Mouse (Mus musculus): ENCODE data around the gene Rab5c.

Gene Rab5c

GRCm38 (mm10) chr11:100750127-100750526 is 12.1 kb upstream of the Rab5c start:
- peak; percentile 52 for DNase-seq

- DNase-seq, result peak; percentile 47
Observed at GRCm38 (mm10) chr11:100749469-100749868, 11.5 kb upstream of the Rab5c start.

- DNase-seq, result no peak
Observed at GRCm38 (mm10) chr11:100748620-100749019, 10.6 kb upstream of the Rab5c start.

- no peak for DNase-seq
Observed at GRCm38 (mm10) chr11:100747114-100747513, 9.1 kb upstream of the Rab5c start.

GRCm38 (mm10) chr11:100746546-100746945 is 8.5 kb upstream of the Rab5c start:
- no peak for DNase-seq

GRCm38 (mm10) chr11:100745085-100745484 is 7.1 kb upstream of the Rab5c start:
- DNase-seq, result peak; percentile 36

- no peak for DNase-seq
Observed at GRCm38 (mm10) chr11:100741348-100741747, 3.3 kb upstream of the Rab5c start.

GRCm38 (mm10) chr11:100738749-100739148 is 734 bp upstream of the Rab5c start:
- no peak for DNase-seq

- DNase-seq, result no peak
Observed at GRCm38 (mm10) chr11:100737105-100737733, 796 bp downstream of the Rab5c start.

GRCm38 (mm10) chr11:100736746-100737080 is 1.3 kb downstream of the Rab5c start:
- DNase-seq, result no peak

- DNase-seq, result no peak
Observed at GRCm38 (mm10) chr11:100735954-100736745, 1.9 kb downstream of the Rab5c start.

- no peak for DNase-seq
Observed at GRCm38 (mm10) chr11:100735134-100735865, 2.7 kb downstream of the Rab5c start.

GRCm38 (mm10) chr11:100730477-100731205 is 7.4 kb downstream of the Rab5c start:
- no peak for DNase-seq

- DNase-seq, result no peak
Observed at GRCm38 (mm10) chr11:100729976-100730375, 8.0 kb downstream of the Rab5c start.

GRCm38 (mm10) chr11:100728601-100729000 is 9.4 kb downstream of the Rab5c start:
- DNase-seq, result no peak

- no peak for DNase-seq
Observed at GRCm38 (mm10) chr11:100727201-100727600, 10.8 kb downstream of the Rab5c start.

GRCm38 (mm10) chr11:100724919-100725512 is 13.0 kb downstream of the Rab5c start:
- no peak for DNase-seq

- no peak for DNase-seq
Observed at GRCm38 (mm10) chr11:100722493-100723028, 15.5 kb downstream of the Rab5c start.

GRCm38 (mm10) chr11:100721776-100722492 is 16.1 kb downstream of the Rab5c start:
- DNase-seq, result no peak

- no peak for DNase-seq
Observed at GRCm38 (mm10) chr11:100721254-100721653, 16.8 kb downstream of the Rab5c start.

GRCm38 (mm10) chr11:100720345-100720744 is 17.7 kb downstream of the Rab5c start:
- no peak for DNase-seq

- DNase-seq, result no peak
Observed at GRCm38 (mm10) chr11:100719893-100720292, 18.1 kb downstream of the Rab5c start.
